Mouse (Mus musculus): ENCODE data around the gene Map7.

- TF ChIP-seq HCFC1 (IDR thresholded peaks at IDR 0.05; ENCODE audit: borderline replicate concordance, insufficient read depth, low read length) (no peak), CHD2 (IDR thresholded peaks at IDR 0.05; ENCODE audit: low read depth, low read length) (no peak)
These were observed 55.2 kb downstream of the Map7 start for GRCm38 (mm10) chr10:20203502-20203901.

All from ES-E14 (cell line).